Mouse (Mus musculus) forebrain, postnatal 0 days (tissue): ENCODE measurements at regions not wholly inside any gene's neighbourhood (a gene's known extent, or its start where the extent isn't known, plus 50 kb on each side); places are given as distances from the start of the nearest gene placed in this dataset.

ENCODE experiments used
- ATAC-seq: fragments of 200-750 bp; cut with Nextera tagmentation; 2 replicates; pipeline ENCODE4 v1.8.0; 2017; ENCODE audit warnings: mild to moderate bottlenecking, moderate library complexity
- DNase-seq: peaks from one replicate; pipeline ENCODE4 v3.0.0-alpha.2; 2015
- H3K27ac ChIP-seq: fragments of 300-500 bp; sonication (generic); 2 replicates; pipeline ENCODE4 v1.5.1; 2014; ENCODE audit warnings: low read depth, mild to moderate bottlenecking, antibody characterized with exemption, low read length, moderate library complexity, mixed read lengths
- H3K27me3 ChIP-seq: fragments of 300-500 bp; sonication (generic); 2 replicates; pipeline ENCODE4 v1.6.1; 2014; ENCODE audit warnings: mild to moderate bottlenecking, low read length, mixed read lengths; ENCODE audit not compliant: insufficient read depth
- H3K36me3 ChIP-seq: fragments of 300-500 bp; sonication (generic); 2 replicates; pipeline ENCODE4 v1.6.1; 2014; ENCODE audit warnings: mild to moderate bottlenecking, moderate library complexity; ENCODE audit not compliant: insufficient read depth
- H3K4me1 ChIP-seq: fragments of 300-500 bp; sonication (generic); 2 replicates; pipeline ENCODE4 v1.6.1; 2014; ENCODE audit warnings: antibody characterized with exemption; ENCODE audit not compliant: insufficient read depth
- H3K4me2 ChIP-seq: fragments of 300-500 bp; sonication (generic); 2 replicates; pipeline ENCODE4 v1.6.1; 2014; ENCODE audit warnings: low read depth, mild to moderate bottlenecking, moderate library complexity
- H3K4me3 ChIP-seq: fragments of 300-500 bp; sonication (generic); 2 replicates; pipeline ENCODE4 v1.5.1; 2014; ENCODE audit warnings: low read depth, low read length, mixed read lengths
- H3K9ac ChIP-seq: fragments of 300-500 bp; sonication (generic); 2 replicates; pipeline ENCODE4 v1.6.1; 2014; ENCODE audit warnings: mild to moderate bottlenecking
- H3K9me3 ChIP-seq: fragments of 300-500 bp; sonication (generic); 2 replicates; pipeline ENCODE4 v1.6.1; 2016; ENCODE audit warnings: low read length
- CTCF ChIP-seq: sonication (generic); IDR thresholded peaks from 2 replicates; pipeline ENCODE4 v1.5.1; 2016; ENCODE audit warnings: antibody characterized with exemption, control low read depth, low read depth
- WGBS: fragments of 180-500 bp; shearing (Covaris S2); extraction: QIAGEN DNeasy Blood & Tissue Kit; methylation state at CpG from one replicate; pipeline ENCODE4 v1.1.7; 2014; 5-methylcytosine and 5-hydroxymethylcytosine counted together

GRCm38 (mm10) chr2:106511889-106512288 lies 181.2 kb upstream of the Mpped2 start:
- Histone ChIP-seq H3K4me1 (no peaks in the 10 kb centered on the region; the same call in 1 of the 2 replicates), H3K4me3 (no peak overlapping the region), H3K27me3 (no peaks in the 10 kb centered on the region), H3K36me3 (no peaks in the 10 kb centered on the region), H3K9me3 (no peaks in the 10 kb centered on the region), H3K4me2 (no peak overlapping the region), H3K9ac (no peak overlapping the region), H3K27ac (no peak overlapping the region)
- TF ChIP-seq CTCF, result no peak
- DNase-seq (no peak), ATAC-seq (no peak)
- WGBS, result 66% methylated on average over 9 of the region's 9 CpGs

GRCm38 (mm10) chr2:106512338-106513024 lies 180.6 kb upstream of the Mpped2 start:
- Histone ChIP-seq H3K9me3 (no peaks in the 10 kb centered on the region), H3K4me3 (no peak overlapping the region), H3K36me3 (no peaks in the 10 kb centered on the region), H3K27ac (no peak overlapping the region), H3K4me1 (no peaks in the 10 kb centered on the region; the same call in 1 of the 2 replicates), H3K9ac (no peak overlapping the region), H3K4me2 (peak overlapping the region; percentile 20), H3K27me3 (no peaks in the 10 kb centered on the region)
- peak; percentile 77 for ATAC-seq
- no peak for DNase-seq
- WGBS, result 25% methylated on average over 14 of the region's 14 CpGs
- no peak for TF ChIP-seq CTCF

- WGBS, result 13% methylated on average over 5 of the region's 5 CpGs
- no peaks in the 10 kb centered on the region; the same call in 1 of the 2 replicates for H3K4me1 ChIP-seq
- no peaks in the 10 kb centered on the region for H3K36me3 ChIP-seq
- no peaks in the 10 kb centered on the region for H3K9me3 ChIP-seq
- no peak overlapping the region for H3K4me3 ChIP-seq
- H3K27ac ChIP-seq, result no peak overlapping the region
- no peak for TF ChIP-seq CTCF
- peak overlapping the region; percentile 20 for H3K4me2 ChIP-seq
- H3K9ac ChIP-seq, result no peak overlapping the region
- DNase-seq, result no peak
- no peaks in the 10 kb centered on the region for H3K27me3 ChIP-seq
- ATAC-seq, result peak; percentile 58
Observed at GRCm38 (mm10) chr2:106513025-106513386, 180.1 kb upstream of the Mpped2 start.

GRCm38 (mm10) chr2:106517224-106517623 lies 175.8 kb upstream of the Mpped2 start:
- TF ChIP-seq CTCF, result no peak
- WGBS, result 71% methylated on average over 5 of the region's 5 CpGs
- H3K9ac ChIP-seq, result no peak overlapping the region
- no peaks in the 10 kb centered on the region for H3K9me3 ChIP-seq
- no peak overlapping the region for H3K4me2 ChIP-seq
- H3K27me3 ChIP-seq, result no peaks in the 10 kb centered on the region
- H3K4me1 ChIP-seq, result no peaks in the 10 kb centered on the region; the same call in 1 of the 2 replicates
- no peaks in the 10 kb centered on the region for H3K36me3 ChIP-seq
- ATAC-seq (no peak; the same call in 1 of the 2 replicates), DNase-seq (no peak)
- no peak overlapping the region for H3K27ac ChIP-seq
- H3K4me3 ChIP-seq, result no peak overlapping the region

GRCm38 (mm10) chr2:106522961-106523360 lies 170.1 kb upstream of the Mpped2 start:
- 88% methylated on average over 3 of the region's 3 CpGs for WGBS
- no peak overlapping the region for H3K9ac ChIP-seq
- no peak for ATAC-seq
- no peak for TF ChIP-seq CTCF
- no peak for DNase-seq
- H3K4me1 ChIP-seq, result no peaks in the 10 kb centered on the region
- H3K36me3 ChIP-seq, result no peaks in the 10 kb centered on the region
- H3K9me3 ChIP-seq, result no peaks in the 10 kb centered on the region
- no peak overlapping the region for H3K27ac ChIP-seq
- no peak overlapping the region for H3K4me2 ChIP-seq
- H3K4me3 ChIP-seq, result no peak overlapping the region
- no peaks in the 10 kb centered on the region for H3K27me3 ChIP-seq

GRCm38 (mm10) chr2:106527008-106527407 lies 166.1 kb upstream of the Mpped2 start:
- DNase-seq (no peak), ATAC-seq (peak; percentile 74)
- Histone ChIP-seq H3K4me2 (no peak overlapping the region), H3K27me3 (no peaks in the 10 kb centered on the region), H3K4me3 (no peak overlapping the region), H3K9ac (no peak overlapping the region), H3K36me3 (no peaks in the 10 kb centered on the region), H3K27ac (no peak overlapping the region), H3K9me3 (no peaks in the 10 kb centered on the region), H3K4me1 (no peaks in the 10 kb centered on the region)
- WGBS, result 37% methylated on average over 2 of the region's 2 CpGs
- TF ChIP-seq CTCF, result no peak

GRCm38 (mm10) chr2:106529247-106529646 lies 163.8 kb upstream of the Mpped2 start:
- no peak for TF ChIP-seq CTCF
- WGBS, result 77% methylated on average over 5 of the region's 5 CpGs
- no peak overlapping the region for H3K4me3 ChIP-seq
- ATAC-seq (no peak), DNase-seq (no peak)
- H3K4me1 ChIP-seq, result no peaks in the 10 kb centered on the region
- no peaks in the 10 kb centered on the region for H3K27me3 ChIP-seq
- H3K9me3 ChIP-seq, result no peaks in the 10 kb centered on the region
- no peak overlapping the region for H3K9ac ChIP-seq
- H3K36me3 ChIP-seq, result no peaks in the 10 kb centered on the region
- no peak overlapping the region for H3K27ac ChIP-seq
- H3K4me2 ChIP-seq, result no peak overlapping the region
